Mouse (Mus musculus) hindbrain, embryonic 12.5 days (tissue): ENCODE measurements around the gene Ptprk. TPM values are rescaled to one million over a fixed set of nuclear protein-coding genes. Genes with fewer than 3 reads are reported as not detected.

ENCODE experiments used
- ATAC-seq: fragments of 200-750 bp; cut with Nextera tagmentation; 2 replicates; pipeline ENCODE4 v1.8.0; 2017; ENCODE audit warnings: moderate TSS enrichment; ENCODE audit not compliant: low FRiP score
- H3K27ac ChIP-seq: fragments of 300-500 bp; sonication (generic); 2 replicates; pipeline ENCODE4 v1.5.1; 2016; ENCODE audit warnings: mild to moderate bottlenecking
- H3K27me3 ChIP-seq: fragments of 300-500 bp; sonication (generic); 2 replicates; pipeline ENCODE4 v1.6.1; 2016; ENCODE audit warnings: mild to moderate bottlenecking
- H3K36me3 ChIP-seq: fragments of 300-500 bp; sonication (generic); 2 replicates; pipeline ENCODE4 v1.6.1; 2016; ENCODE audit warnings: mild to moderate bottlenecking
- H3K4me1 ChIP-seq: fragments of 300-500 bp; sonication (generic); 2 replicates; pipeline ENCODE4 v1.6.1; 2016
- H3K4me2 ChIP-seq: fragments of 300-500 bp; sonication (generic); replicated peaks from 2 replicates; pipeline ENCODE4 v1.6.1; 2016; ENCODE audit warnings: mild to moderate bottlenecking
- H3K4me3 ChIP-seq: fragments of 300-500 bp; sonication (generic); 2 replicates; pipeline ENCODE4 v1.5.1; 2016; ENCODE audit warnings: mild to moderate bottlenecking
- H3K9ac ChIP-seq: fragments of 300-500 bp; sonication (generic); 2 replicates; pipeline ENCODE4 v1.6.1; 2016; ENCODE audit warnings: mild to moderate bottlenecking, moderate library complexity
- H3K9me3 ChIP-seq: fragments of 300-500 bp; sonication (generic); replicated peaks from 2 replicates; pipeline ENCODE4 v1.6.1; 2016; ENCODE audit warnings: mild to moderate bottlenecking
- WGBS: fragments of 180-500 bp; shearing (Covaris S2); methylation state at CpG from one replicate; pipeline ENCODE4 v1.1.7; 2016; 5-methylcytosine and 5-hydroxymethylcytosine counted together
- polyA plus RNA-seq: library from polyadenylated mRNA; unstranded; fragments of >200 nt; fragmentation: Nextera tagmentation; extraction: Ambion mirVana; gene quantifications from 2 replicates; pipeline ENCODE4 v1.2.1, GENCODE M21; 2016

The Ptprk gene
- polyA plus RNA-seq: 31.0 and 31.9 TPM in 2 replicates

- peak within 1 kb of the TSS; percentile 93 for H3K27ac ChIP-seq
- H3K9ac ChIP-seq: peak within 1 kb of the TSS; percentile 80
- WGBS: under 1% methylated on average over 75 of the region's 77 CpGs
- peak within 1 kb of the TSS; percentile 68 for H3K4me3 ChIP-seq
- 0 out of 2 replicates have a peak, but pooled peaks cover 8% of the 10 kb centered on the region for H3K4me1 ChIP-seq
- no peaks in the 10 kb centered on the region for H3K27me3 ChIP-seq
- no peaks in the 10 kb centered on the region for H3K36me3 ChIP-seq
- peak; percentile 98 for ATAC-seq
- no peaks in the 10 kb centered on the region for H3K9me3 ChIP-seq
- H3K4me2 ChIP-seq: peak within 1 kb of the TSS; percentile 89
These were observed at the start of gene Ptprk for GRCm38 (mm10) chr10:28074653-28075451. Gene Ptprk, plus strand, starts transcription at chr10:28074820.

GRCm38 (mm10) chr10:28027791-28028190 lies 46.8 kb upstream of the Ptprk start:
- WGBS: 73% methylated on average over 2 of the region's 2 CpGs
- no peaks in the 10 kb centered on the region for H3K36me3 ChIP-seq
- H3K9ac ChIP-seq: no peak overlapping the region
- no peak overlapping the region for H3K4me2 ChIP-seq
- no peaks in the 10 kb centered on the region for H3K27me3 ChIP-seq
- no peak overlapping the region for H3K4me3 ChIP-seq
- H3K4me1 ChIP-seq: no peaks in the 10 kb centered on the region
- H3K27ac ChIP-seq: no peak overlapping the region
- no peaks in the 10 kb centered on the region for H3K9me3 ChIP-seq
- no peak for ATAC-seq

- Histone ChIP-seq H3K4me2 (no peak overlapping the region), H3K9ac (no peak overlapping the region), H3K27me3 (no peaks in the 10 kb centered on the region), H3K9me3 (no peaks in the 10 kb centered on the region), H3K4me3 (no peak overlapping the region), H3K36me3 (no peaks in the 10 kb centered on the region), H3K27ac (no peak overlapping the region), H3K4me1 (no peaks in the 10 kb centered on the region)
- ATAC-seq: no peak
- 85% methylated on average over 1 of the region's 1 CpGs for WGBS
These were observed 38.2 kb upstream of the Ptprk start for GRCm38 (mm10) chr10:28036456-28036855.

GRCm38 (mm10) chr10:28054764-28055163 lies 19.9 kb upstream of the Ptprk start:
- Histone ChIP-seq H3K4me2 (no peak overlapping the region), H3K36me3 (no peaks in the 10 kb centered on the region), H3K27ac (no peak overlapping the region), H3K27me3 (no peaks in the 10 kb centered on the region), H3K4me3 (no peak overlapping the region), H3K9ac (no peak overlapping the region), H3K4me1 (no peaks in the 10 kb centered on the region), H3K9me3 (no peaks in the 10 kb centered on the region)
- 79% methylated on average over 4 of the region's 4 CpGs for WGBS
- ATAC-seq: no peak

GRCm38 (mm10) chr10:28059222-28059621 lies 15.4 kb upstream of the Ptprk start:
- 78% methylated on average over 1 of the region's 1 CpGs for WGBS
- H3K9me3 ChIP-seq: no peaks in the 10 kb centered on the region
- H3K27ac ChIP-seq: no peak overlapping the region
- no peaks in the 10 kb centered on the region for H3K4me1 ChIP-seq
- H3K4me2 ChIP-seq: no peak overlapping the region
- no peak overlapping the region for H3K9ac ChIP-seq
- H3K36me3 ChIP-seq: no peaks in the 10 kb centered on the region
- no peak overlapping the region for H3K4me3 ChIP-seq
- ATAC-seq: no peak
- H3K27me3 ChIP-seq: no peaks in the 10 kb centered on the region

GRCm38 (mm10) chr10:28067997-28068396 lies 6.6 kb upstream of the Ptprk start:
- no peaks in the 10 kb centered on the region for H3K4me1 ChIP-seq
- no peak for ATAC-seq
- no peaks in the 10 kb centered on the region for H3K27me3 ChIP-seq
- H3K4me3 ChIP-seq: no peak overlapping the region
- H3K4me2 ChIP-seq: no peak overlapping the region
- 89% methylated on average over 5 of the region's 5 CpGs for WGBS
- no peaks in the 10 kb centered on the region for H3K36me3 ChIP-seq
- no peaks in the 10 kb centered on the region for H3K9me3 ChIP-seq
- H3K9ac ChIP-seq: no peak overlapping the region
- H3K27ac ChIP-seq: no peak overlapping the region

GRCm38 (mm10) chr10:28073991-28074652 lies 498 bp upstream of the Ptprk start:
- H3K27ac ChIP-seq: peak overlapping the region; percentile 93
- no peaks in the 10 kb centered on the region for H3K27me3 ChIP-seq
- under 1% methylated on average over 26 of the region's 26 CpGs for WGBS
- H3K4me2 ChIP-seq: peak overlapping the region; percentile 89
- peak overlapping the region; percentile 68 for H3K4me3 ChIP-seq
- peak overlapping the region; percentile 80 for H3K9ac ChIP-seq
- 0 out of 2 replicates have a peak, but pooled peaks cover 8% of the 10 kb centered on the region for H3K4me1 ChIP-seq
- no peaks in the 10 kb centered on the region for H3K36me3 ChIP-seq
- no peaks in the 10 kb centered on the region for H3K9me3 ChIP-seq
- peak; percentile 35 for ATAC-seq

GRCm38 (mm10) chr10:28075491-28076035 lies 943 bp downstream of the Ptprk start:
- H3K4me3 ChIP-seq: peak overlapping the region; percentile 68
- H3K9ac ChIP-seq: peak overlapping the region; percentile 80
- H3K27me3 ChIP-seq: no peaks in the 10 kb centered on the region
- 0% methylated on average over 22 of the region's 22 CpGs for WGBS
- no peaks in the 10 kb centered on the region for H3K9me3 ChIP-seq
- H3K27ac ChIP-seq: peak overlapping the region; percentile 93
- H3K4me1 ChIP-seq: 0 out of 2 replicates have a peak, but pooled peaks cover 8% of the 10 kb centered on the region
- peak overlapping the region; percentile 89 for H3K4me2 ChIP-seq
- no peaks in the 10 kb centered on the region for H3K36me3 ChIP-seq
- peak; percentile 18 for ATAC-seq

- H3K27me3 ChIP-seq: no peaks in the 10 kb centered on the region
- H3K4me2 ChIP-seq: peak overlapping the region; percentile 89
- no peaks in the 10 kb centered on the region for H3K36me3 ChIP-seq
- no peak for ATAC-seq
- H3K27ac ChIP-seq: 0 out of 2 replicates have a peak overlapping the region, but pooled peaks have one; percentile 93
- H3K4me3 ChIP-seq: peak overlapping the region; percentile 68
- H3K4me1 ChIP-seq: 0 out of 2 replicates have a peak, but pooled peaks cover 8% of the 10 kb centered on the region
- peak overlapping the region; percentile 80 for H3K9ac ChIP-seq
- WGBS: 2% methylated on average over 30 of the region's 30 CpGs
- no peaks in the 10 kb centered on the region for H3K9me3 ChIP-seq
These were observed 1.6 kb downstream of the Ptprk start for GRCm38 (mm10) chr10:28076036-28076855.

GRCm38 (mm10) chr10:28078270-28078669 lies 3.6 kb downstream of the Ptprk start:
- 89% methylated on average over 1 of the region's 1 CpGs for WGBS
- Histone ChIP-seq H3K4me3 (no peak overlapping the region), H3K4me2 (no peak overlapping the region), H3K9me3 (no peaks in the 10 kb centered on the region), H3K9ac (no peak overlapping the region), H3K27me3 (no peaks in the 10 kb centered on the region), H3K36me3 (no peaks in the 10 kb centered on the region), H3K27ac (no peak overlapping the region), H3K4me1 (0 out of 2 replicates have a peak, but pooled peaks cover 8% of the 10 kb centered on the region)
- ATAC-seq: no peak

- no peak for ATAC-seq
These were observed 6.6 kb downstream of the Ptprk start for GRCm38 (mm10) chr10:28081221-28081620.

More at GRCm38 (mm10) chr10:28081221-28081620, 6.6 kb downstream of the Ptprk start:
- Histone ChIP-seq H3K27me3 (no peaks in the 10 kb centered on the region), H3K27ac (no peak overlapping the region), H3K4me2 (no peak overlapping the region), H3K4me3 (no peak overlapping the region), H3K36me3 (no peaks in the 10 kb centered on the region), H3K4me1 (0 out of 2 replicates have a peak, but pooled peaks cover under 1% of the 10 kb centered on the region), H3K9ac (no peak overlapping the region), H3K9me3 (no peaks in the 10 kb centered on the region)
- 95% methylated on average over 2 of the region's 2 CpGs for WGBS
